Mouse (Mus musculus): Measurements from ENCODE around the gene Spsb4. TPM values are rescaled to one million over a fixed set of nuclear protein-coding genes. Genes with fewer than 3 reads are reported as not detected.
"Not testable (repeated sequence)": the region's sequence is repeated elsewhere in the genome, so short reads cannot be mapped to it uniquely, and the experiment has no call there.

Spsb4 gene
- total RNA-seq, 1 experiment from 2014 or later = not detected

GRCm38 (mm10) chr9:96959469-96959868 lies 59.2 kb downstream of the Spsb4 start:
- ATAC-seq (replicated peaks; ENCODE audit: insufficient number of reproducible peaks, low FRiP score, low TSS enrichment, poor library complexity, severe bottlenecking) = no peak

GRCm38 (mm10) chr9:96958009-96958615 lies 60.5 kb downstream of the Spsb4 start:
- ATAC-seq (replicated peaks; ENCODE audit: insufficient number of reproducible peaks, low FRiP score, low TSS enrichment, poor library complexity, severe bottlenecking) = no peak

GRCm38 (mm10) chr9:96957298-96957865 lies 61.3 kb downstream of the Spsb4 start:
- ATAC-seq (replicated peaks; ENCODE audit: insufficient number of reproducible peaks, low FRiP score, low TSS enrichment, poor library complexity, severe bottlenecking) = no peak

GRCm38 (mm10) chr9:96956646-96957297 lies 61.9 kb downstream of the Spsb4 start:
- ATAC-seq (replicated peaks; ENCODE audit: insufficient number of reproducible peaks, low FRiP score, low TSS enrichment, poor library complexity, severe bottlenecking) = no peak

- ATAC-seq (replicated peaks; ENCODE audit: insufficient number of reproducible peaks, low FRiP score, low TSS enrichment, poor library complexity, severe bottlenecking) = no peak
These were observed 64.4 kb downstream of the Spsb4 start for GRCm38 (mm10) chr9:96954063-96954809.

GRCm38 (mm10) chr9:96953443-96953842 lies 65.2 kb downstream of the Spsb4 start:
- no peak for ATAC-seq (replicated peaks; ENCODE audit: insufficient number of reproducible peaks, low FRiP score, low TSS enrichment, poor library complexity, severe bottlenecking)

GRCm38 (mm10) chr9:96952310-96952975 lies 66.2 kb downstream of the Spsb4 start:
- ATAC-seq (replicated peaks; ENCODE audit: insufficient number of reproducible peaks, low FRiP score, low TSS enrichment, poor library complexity, severe bottlenecking) = no peak

GRCm38 (mm10) chr9:96949551-96949950 lies 69.1 kb downstream of the Spsb4 start:
- no peak for ATAC-seq (replicated peaks; ENCODE audit: insufficient number of reproducible peaks, low FRiP score, low TSS enrichment, poor library complexity, severe bottlenecking)

GRCm38 (mm10) chr9:96948546-96948945 lies 70.1 kb downstream of the Spsb4 start:
- no peak for ATAC-seq (replicated peaks; ENCODE audit: insufficient number of reproducible peaks, low FRiP score, low TSS enrichment, poor library complexity, severe bottlenecking)

- no peak for ATAC-seq (replicated peaks; ENCODE audit: insufficient number of reproducible peaks, low FRiP score, low TSS enrichment, poor library complexity, severe bottlenecking)
These were observed 71.5 kb downstream of the Spsb4 start for GRCm38 (mm10) chr9:96947171-96947570.

- no peak for ATAC-seq (replicated peaks; ENCODE audit: insufficient number of reproducible peaks, low FRiP score, low TSS enrichment, poor library complexity, severe bottlenecking)
These were observed 74.1 kb downstream of the Spsb4 start for GRCm38 (mm10) chr9:96944517-96944916.

GRCm38 (mm10) chr9:96942975-96943374 lies 75.7 kb downstream of the Spsb4 start:
- no peak for ATAC-seq (replicated peaks; ENCODE audit: insufficient number of reproducible peaks, low FRiP score, low TSS enrichment, poor library complexity, severe bottlenecking)

- ATAC-seq (replicated peaks; ENCODE audit: insufficient number of reproducible peaks, low FRiP score, low TSS enrichment, poor library complexity, severe bottlenecking) = no peak
These were observed 79.8 kb downstream of the Spsb4 start for GRCm38 (mm10) chr9:96938887-96939286.

- not testable (repeated sequence) for ATAC-seq (replicated peaks; ENCODE audit: insufficient number of reproducible peaks, low FRiP score, low TSS enrichment, poor library complexity, severe bottlenecking)
These were observed 82.2 kb downstream of the Spsb4 start for GRCm38 (mm10) chr9:96936427-96936826.

GRCm38 (mm10) chr9:96935556-96936300 lies 82.9 kb downstream of the Spsb4 start:
- no peak; the same call in 1 of the 2 replicates for ATAC-seq (replicated peaks; ENCODE audit: insufficient number of reproducible peaks, low FRiP score, low TSS enrichment, poor library complexity, severe bottlenecking)

GRCm38 (mm10) chr9:96934816-96935215 lies 83.8 kb downstream of the Spsb4 start:
- ATAC-seq (replicated peaks; ENCODE audit: insufficient number of reproducible peaks, low FRiP score, low TSS enrichment, poor library complexity, severe bottlenecking) = no peak

- no peak for ATAC-seq (replicated peaks; ENCODE audit: insufficient number of reproducible peaks, low FRiP score, low TSS enrichment, poor library complexity, severe bottlenecking)
These were observed 85.9 kb downstream of the Spsb4 start for GRCm38 (mm10) chr9:96932751-96933150.

GRCm38 (mm10) chr9:96923577-96924316 lies 94.9 kb downstream of the Spsb4 start:
- no peak for ATAC-seq (replicated peaks; ENCODE audit: insufficient number of reproducible peaks, low FRiP score, low TSS enrichment, poor library complexity, severe bottlenecking)

All from monocyte, adult 5-6 weeks (primary cell).